ENCODE assay signal across 8 mouse cellular contexts in the genomic region with DNA sequence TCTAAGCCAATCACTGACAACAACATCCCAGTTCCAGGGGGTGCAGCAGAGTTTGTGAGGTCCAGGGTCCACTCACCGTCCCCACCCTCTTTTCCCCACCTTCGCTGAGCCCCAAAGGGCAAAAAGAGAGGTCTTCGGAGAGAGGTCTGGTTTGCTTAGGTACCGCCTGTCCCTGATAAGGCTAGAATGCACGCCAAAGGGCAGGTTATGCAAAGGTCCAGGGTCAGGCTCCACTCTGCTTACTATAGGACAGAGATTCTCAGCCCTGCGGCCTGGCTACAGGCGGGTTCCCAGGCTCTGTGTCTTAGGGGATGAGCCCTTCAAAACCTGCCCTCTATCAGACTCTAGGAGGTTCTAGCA. TPM values are rescaled to one million over a fixed set of nuclear protein-coding genes. Genes with fewer than 3 reads are reported as not detected.
A peak's percentile ranks its signal among the peaks of the same experiment; 100 is the strongest.
DNase-seq lines count a peak whose midpoint lies in the region; ATAC-seq and TF ChIP-seq lines count a peak whose summit lies in the region.

No protein-coding gene starts in this region.

- peaks cover 15% of the 10 kb centered on the region for H3K4me1 ChIP-seq in lung, adult 2 months (ENCODE audit: control insufficient read depth, insufficient read depth, low read length)
- peaks cover 21% of the 10 kb centered on the region for H3K4me1 ChIP-seq in forebrain, embryonic 16.5 days (replicated peaks; ENCODE audit: control insufficient read depth, insufficient read depth, low read length)
- peaks cover 23% of the 10 kb centered on the region; the same call in 1 of the 2 replicates for H3K4me1 ChIP-seq in liver, embryonic 12.5 days
- 0 out of 2 replicates have a peak, but pooled peaks cover 25% of the 10 kb centered on the region for H3K4me1 ChIP-seq in stomach, embryonic 15.5 days

- H3K36me3 ChIP-seq in forebrain, embryonic 16.5 days (ENCODE audit: control insufficient read depth, insufficient read depth), result no peaks in the 10 kb centered on the region
- H3K36me3 ChIP-seq in liver, embryonic 12.5 days, result no peaks in the 10 kb centered on the region
- no peaks in the 10 kb centered on the region for H3K36me3 ChIP-seq in stomach, embryonic 15.5 days

- peak overlapping the region; percentile 61 for H3K4me2 ChIP-seq in forebrain, embryonic 16.5 days (ENCODE audit: low read length)
- peak overlapping the region; percentile 75 for H3K4me2 ChIP-seq in liver, embryonic 12.5 days
- H3K4me2 ChIP-seq in stomach, embryonic 15.5 days, result peak overlapping the region; percentile 88

- no peak overlapping the region for H3K27ac ChIP-seq in forebrain, embryonic 16.5 days (ENCODE audit: low read length)
- H3K27ac ChIP-seq in liver, embryonic 12.5 days, result peak overlapping the region; percentile 76
- peak overlapping the region; percentile 75 for H3K27ac ChIP-seq in stomach, embryonic 15.5 days

- no peaks in the 10 kb centered on the region for H3K9me3 ChIP-seq in forebrain, embryonic 16.5 days (ENCODE audit: control insufficient read depth, low read length)
- H3K9me3 ChIP-seq in liver, embryonic 12.5 days (replicated peaks), result no peaks in the 10 kb centered on the region
- H3K9me3 ChIP-seq in stomach, embryonic 15.5 days, result no peaks in the 10 kb centered on the region

- 26% methylated on average over 7 of the region's 7 CpGs for WGBS in lung, adult 2 months
- WGBS in forebrain, embryonic 16.5 days, result 26% methylated on average over 7 of the region's 7 CpGs
- WGBS in liver, embryonic 12.5 days (ENCODE audit: insufficient replicate concordance), result 10% methylated on average over 7 of the region's 7 CpGs
- WGBS in stomach, embryonic 15.5 days, result 19% methylated on average over 7 of the region's 7 CpGs

- no peak for DNase-seq in lung, adult 2 months
- no peak for DNase-seq in lung, postnatal 25 days (ENCODE audit: low spot score)
- no peak for DNase-seq in gastrocnemius, postnatal 25 days
- DNase-seq in right cerebral cortex, postnatal 4 days, result no peak
- no peak for DNase-seq in thymus, postnatal 25 days

- H3K4me3 ChIP-seq in lung, adult 2 months (replicated peaks; ENCODE audit: extremely low read depth, low read depth, low read length), result peak overlapping the region; percentile 64
- peak overlapping the region; percentile 39 for H3K4me3 ChIP-seq in forebrain, embryonic 16.5 days (replicated peaks; ENCODE audit: low read length)
- peak overlapping the region; percentile 56 for H3K4me3 ChIP-seq in liver, embryonic 12.5 days
- peak overlapping the region; percentile 45 for H3K4me3 ChIP-seq in stomach, embryonic 15.5 days (replicated peaks)

- H3K27me3 ChIP-seq in forebrain, embryonic 16.5 days (replicated peaks; ENCODE audit: control insufficient read depth, insufficient read depth, low read length), result no peaks in the 10 kb centered on the region
- H3K27me3 ChIP-seq in liver, embryonic 12.5 days (replicated peaks), result peaks cover 7% of the 10 kb centered on the region; the same call in 1 of the 2 replicates
- H3K27me3 ChIP-seq in stomach, embryonic 15.5 days (replicated peaks), result no peaks in the 10 kb centered on the region

- no peak for ATAC-seq in forebrain, embryonic 16.5 days
- peak; percentile 76 for ATAC-seq in liver, embryonic 12.5 days
- ATAC-seq in stomach, embryonic 15.5 days (ENCODE audit: insufficient read depth, low FRiP score, low read depth), result peak; percentile 58

- no peak for TF ChIP-seq POLR2A in lung, adult 2 months (IDR thresholded peaks at IDR 0.05; ENCODE audit: borderline replicate concordance, extremely low read depth, low read depth, low read length)

- no peak for TF ChIP-seq CTCF in lung, adult 2 months (IDR thresholded peaks at IDR 0.05; ENCODE audit: insufficient read depth, low read length)

- H3K9ac ChIP-seq in forebrain, embryonic 16.5 days (replicated peaks; ENCODE audit: low read depth, low read length), result no peak overlapping the region
- H3K9ac ChIP-seq in liver, embryonic 12.5 days, result peak overlapping the region; percentile 62
- 0 out of 2 replicates have a peak overlapping the region, but pooled peaks have one; percentile 26 for H3K9ac ChIP-seq in stomach, embryonic 15.5 days

RNA-seq across cellular contexts. Expression of a gene that starts 0.6 kb away (rescaled TPM):
- 84.6 and 90.2 TPM in 2 replicates for polyA plus RNA-seq in lung, adult 2 months (2012; rRNA removed)
- polyA plus RNA-seq in forebrain, embryonic 16.5 days (2015; fragmentation: Nextera tagmentation; extraction: Ambion mirVana), result 1.1 and 1.4 TPM in 2 replicates
- 8.0 and 8.1 TPM in 2 replicates for polyA plus RNA-seq in liver, embryonic 12.5 days (2016; fragmentation: Nextera tagmentation; extraction: Ambion mirVana)
- polyA plus RNA-seq in stomach, embryonic 15.5 days (2015; fragmentation: Nextera tagmentation; extraction: Ambion mirVana), result 12.1 and 14.3 TPM in 2 replicates
- 10 to 100 TPM; 11.7 to 13.3 TPM for total RNA-seq in gastrocnemius, postnatal 25 days (2021)

RNA-seq across cellular contexts. Expression of a gene that starts 14.3 kb away (rescaled TPM):
- not detected in 2 replicates for polyA plus RNA-seq in lung, adult 2 months (2012; rRNA removed)
- polyA plus RNA-seq in forebrain, embryonic 16.5 days (2015; fragmentation: Nextera tagmentation; extraction: Ambion mirVana), result not detected in 2 replicates
- polyA plus RNA-seq in liver, embryonic 12.5 days (2016; fragmentation: Nextera tagmentation; extraction: Ambion mirVana), result not detected in 2 replicates
- polyA plus RNA-seq in stomach, embryonic 15.5 days (2015; fragmentation: Nextera tagmentation; extraction: Ambion mirVana), result not detected in 2 replicates
- under 1 TPM in 1 of 2 experiments, not detected in 1; 0.27 TPM for total RNA-seq in gastrocnemius, postnatal 25 days (2021)

RNA-seq across cellular contexts. Expression of a gene that starts 25.4 kb away (rescaled TPM):
- polyA plus RNA-seq in lung, adult 2 months (2012; rRNA removed), result 183 and 193 TPM in 2 replicates
- polyA plus RNA-seq in forebrain, embryonic 16.5 days (2015; fragmentation: Nextera tagmentation; extraction: Ambion mirVana), result 277 and 297 TPM in 2 replicates
- polyA plus RNA-seq in liver, embryonic 12.5 days (2016; fragmentation: Nextera tagmentation; extraction: Ambion mirVana), result 368 and 383 TPM in 2 replicates
- polyA plus RNA-seq in stomach, embryonic 15.5 days (2015; fragmentation: Nextera tagmentation; extraction: Ambion mirVana), result 403 and 420 TPM in 2 replicates
- total RNA-seq in gastrocnemius, postnatal 25 days (2021), result 100 to 1,000 TPM; 489 to 502 TPM

RNA-seq across cellular contexts. Expression of a gene that starts 27.5 kb away (rescaled TPM):
- 0.43 and 0.65 TPM in 2 replicates for polyA plus RNA-seq in lung, adult 2 months (2012; rRNA removed)
- not detected in 2 replicates for polyA plus RNA-seq in forebrain, embryonic 16.5 days (2015; fragmentation: Nextera tagmentation; extraction: Ambion mirVana)
- polyA plus RNA-seq in liver, embryonic 12.5 days (2016; fragmentation: Nextera tagmentation; extraction: Ambion mirVana), result 10.1 and 11.2 TPM in 2 replicates
- 2.1 and 3.4 TPM in 2 replicates for polyA plus RNA-seq in stomach, embryonic 15.5 days (2015; fragmentation: Nextera tagmentation; extraction: Ambion mirVana)
- total RNA-seq in gastrocnemius, postnatal 25 days (2021), result not detected

RNA-seq across cellular contexts. Expression of a gene that starts 40.7 kb away (rescaled TPM):
- polyA plus RNA-seq in lung, adult 2 months (2012; rRNA removed), result 189 and 202 TPM in 2 replicates
- polyA plus RNA-seq in forebrain, embryonic 16.5 days (2015; fragmentation: Nextera tagmentation; extraction: Ambion mirVana), result 269 and 282 TPM in 2 replicates
- polyA plus RNA-seq in liver, embryonic 12.5 days (2016; fragmentation: Nextera tagmentation; extraction: Ambion mirVana), result 193 and 196 TPM in 2 replicates
- 288 and 301 TPM in 2 replicates for polyA plus RNA-seq in stomach, embryonic 15.5 days (2015; fragmentation: Nextera tagmentation; extraction: Ambion mirVana)
- total RNA-seq in gastrocnemius, postnatal 25 days (2021), result 100 to 1,000 TPM; 126 to 130 TPM
